Mouse (Mus musculus) cerebellum, adult 2 months (tissue): ENCODE data around the gene Lpgat1. TPM values are rescaled to one million over a fixed set of nuclear protein-coding genes. Genes with fewer than 3 reads are reported as not detected.
A peak's percentile ranks its signal among the peaks of the same experiment; 100 is the strongest.

ENCODE experiments used
- DNase-seq, 2 experiments: peaks; one replicate each; pipeline ENCODE4 v3.0.0; 2021
- H3K27ac ChIP-seq: fragments of 200-500 bp; 2 replicates; pipeline ENCODE4 v1.5.1; 2012; ENCODE audit warnings: low read length, control low read depth, inconsistent platforms; ENCODE audit not compliant: insufficient read depth
- H3K27me3 ChIP-seq: fragments of 200-500 bp; 2 replicates; pipeline ENCODE4 v1.6.1; 2012; ENCODE audit warnings: inconsistent platforms, mild to moderate bottlenecking, low read length, moderate library complexity; ENCODE audit not compliant: control insufficient read depth, insufficient read depth
- H3K4me1 ChIP-seq: fragments of 200-500 bp; 2 replicates; pipeline ENCODE4 v1.6.1; 2011; ENCODE audit warnings: low read length; ENCODE audit not compliant: control insufficient read depth, insufficient read depth
- H3K4me3 ChIP-seq: fragments of 200-500 bp; replicated peaks from 2 replicates; pipeline ENCODE3; 2011; ENCODE audit warnings: mild to moderate bottlenecking, low read depth, low read length, control low read depth; ENCODE audit not compliant: insufficient read depth
- CTCF ChIP-seq: fragments of 200-500 bp; IDR thresholded peaks from 2 replicates; pipeline ENCODE4 v1.5.1; 2011; ENCODE audit warnings: low read depth, mild to moderate bottlenecking, control low read depth, low read length, moderate library complexity, borderline replicate concordance; ENCODE audit not compliant: insufficient read depth
- POLR2A ChIP-seq: fragments of 200-500 bp; IDR thresholded peaks from 2 replicates; pipeline ENCODE4 v1.6.1; 2011; ENCODE audit warnings: low read length, control low read depth, borderline replicate concordance; ENCODE audit not compliant: insufficient read depth
- WGBS: fragments of 180-500 bp; shearing (Covaris S2); methylation state at CpG from one replicate; pipeline ENCODE4 v1.1.7; 2018; 5-methylcytosine and 5-hydroxymethylcytosine counted together
- polyA plus RNA-seq: library from polyadenylated mRNA; depleted of rRNA; stranded (reverse); fragments of >200 nt; gene quantifications from 2 replicates; pipeline ENCODE4 v1.2.3, GENCODE M21; 2012

Gene Lpgat1
- polyA plus RNA-seq, 1 experiment = 77.5 TPM

DNA sequence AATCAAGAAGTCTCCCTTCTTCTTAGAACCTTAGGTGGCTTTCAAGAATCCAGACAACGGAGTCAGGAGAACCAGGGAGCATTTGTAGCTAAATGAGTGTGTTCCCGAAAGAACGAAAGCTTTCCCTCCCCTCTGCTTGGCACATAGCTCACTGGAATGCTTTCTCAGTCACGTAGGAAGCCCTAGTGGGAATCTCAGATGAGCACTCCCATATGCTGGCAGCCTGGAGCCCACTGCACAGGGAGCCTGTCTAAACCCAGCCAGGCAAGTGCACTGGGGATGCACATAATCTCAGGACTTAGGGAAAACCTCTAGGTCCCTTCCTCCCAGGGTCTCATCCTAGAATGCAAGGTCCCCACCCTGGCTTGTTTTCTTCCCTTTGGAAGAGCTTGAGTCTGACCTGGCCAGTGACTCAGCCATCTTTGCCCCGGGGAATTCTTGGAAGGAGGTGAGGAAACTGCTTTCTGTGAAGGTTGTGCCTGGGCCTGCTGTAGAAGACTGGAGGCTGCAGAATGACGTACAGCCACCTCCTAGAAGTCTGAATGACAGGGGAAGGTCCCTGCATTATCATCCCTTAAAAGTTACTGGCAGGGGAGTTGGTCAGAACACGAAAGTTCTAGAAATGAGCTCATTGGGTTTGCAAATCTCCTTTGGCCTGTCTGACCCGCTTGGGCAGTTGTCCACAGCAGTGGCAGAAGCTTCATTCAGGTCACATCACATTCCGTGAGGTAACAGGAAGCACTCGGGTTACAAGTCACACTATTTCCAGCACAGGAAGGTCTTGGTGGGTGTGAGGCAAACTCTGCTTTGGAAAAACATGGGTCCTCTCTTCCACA, 85.4 kb downstream of the Lpgat1 start:
- no peak overlapping the region for H3K27ac ChIP-seq
- 61% methylated on average over 10 of the region's 10 CpGs for WGBS
- DNase-seq = no peak

GRCm38 (mm10) chr1:191804747-191805146, 87.1 kb downstream of the Lpgat1 start:
- WGBS = 92% methylated on average over 5 of the region's 5 CpGs
- no peak overlapping the region for H3K4me3 ChIP-seq
- H3K27ac ChIP-seq = no peak overlapping the region
- H3K27me3 ChIP-seq = no peaks in the 10 kb centered on the region
- peaks cover 10% of the 10 kb centered on the region for H3K4me1 ChIP-seq
- DNase-seq = no peak
- TF ChIP-seq CTCF (no peak), POLR2A (no peak)

More for the DNA sequence above, 85.4 kb downstream of the Lpgat1 start:
- TF ChIP-seq CTCF = no peak
- no peak for TF ChIP-seq POLR2A
- Histone ChIP-seq H3K4me3 (no peak overlapping the region), H3K27me3 (no peaks in the 10 kb centered on the region), H3K4me1 (peaks cover 3% of the 10 kb centered on the region)

GRCm38 (mm10) chr1:191805788-191806187, 88.2 kb downstream of the Lpgat1 start:
- TF ChIP-seq POLR2A (no peak), CTCF (no peak)
- DNase-seq = no peak
- Histone ChIP-seq H3K4me1 (peaks cover 11% of the 10 kb centered on the region), H3K27me3 (no peaks in the 10 kb centered on the region), H3K4me3 (no peak overlapping the region), H3K27ac (no peak overlapping the region)
- WGBS = 76% methylated on average over 6 of the region's 6 CpGs

DNA sequence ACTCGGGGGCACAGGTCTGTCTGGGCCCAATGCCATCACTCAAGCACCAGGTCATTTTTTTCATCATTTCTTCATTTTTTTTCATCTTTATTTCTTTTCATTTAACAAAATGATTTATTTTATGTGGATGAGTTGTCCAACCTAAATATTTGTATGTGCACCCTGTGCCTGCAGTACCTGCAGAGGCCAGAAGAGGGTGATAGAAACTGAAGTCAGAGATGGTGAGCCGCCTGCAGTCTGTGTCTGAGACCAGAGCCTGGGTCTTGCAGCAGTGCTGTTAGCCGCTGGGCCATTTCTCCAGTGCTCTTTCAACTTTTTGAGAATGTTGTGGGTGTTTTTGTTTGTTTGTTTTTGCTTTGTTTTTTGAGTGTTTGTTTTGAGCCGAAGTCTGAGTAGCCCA, 89.1 kb downstream of the Lpgat1 start:
- H3K27ac ChIP-seq = no peak overlapping the region
- no peak overlapping the region for H3K4me3 ChIP-seq
- H3K4me1 ChIP-seq = peaks cover 11% of the 10 kb centered on the region
- no peaks in the 10 kb centered on the region for H3K27me3 ChIP-seq
- WGBS = 98% methylated on average over 4 of the region's 4 CpGs
- no peak for DNase-seq
- TF ChIP-seq CTCF = peak; percentile 22; the same call in 1 of the 2 replicates
- TF ChIP-seq POLR2A = no peak

DNA sequence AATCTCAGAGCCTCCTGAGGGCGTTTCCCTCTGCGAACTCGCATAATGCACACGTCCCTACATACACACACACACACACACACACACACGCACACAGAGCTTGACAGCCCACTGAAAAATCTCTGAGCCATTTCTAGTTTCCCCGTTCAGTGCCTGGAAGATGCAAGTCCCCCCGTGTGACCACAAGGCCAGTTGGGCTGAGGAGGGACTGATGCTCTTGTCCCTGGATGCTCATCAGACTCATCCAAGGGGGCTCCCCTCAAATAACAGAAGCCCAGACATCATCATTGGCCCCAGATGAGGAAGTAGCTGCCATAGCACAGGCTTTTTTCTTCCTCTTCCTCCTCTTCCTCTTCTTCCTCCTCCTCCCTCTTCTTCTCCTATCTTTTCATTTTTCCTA, 90.3 kb downstream of the Lpgat1 start:
- H3K4me1 ChIP-seq = peaks cover 11% of the 10 kb centered on the region
- no peaks in the 10 kb centered on the region for H3K27me3 ChIP-seq
- no peak for TF ChIP-seq CTCF
- no peak for TF ChIP-seq POLR2A
- no peak overlapping the region for H3K4me3 ChIP-seq
- 93% methylated on average over 7 of the region's 7 CpGs for WGBS
- no peak for DNase-seq
- no peak overlapping the region for H3K27ac ChIP-seq

- H3K27ac ChIP-seq = peak overlapping the region; percentile 27
- WGBS = 3% methylated on average over 12 of the region's 12 CpGs
- peaks cover 11% of the 10 kb centered on the region for H3K4me1 ChIP-seq
- DNase-seq = peak; percentile 93 to 94
- H3K4me3 ChIP-seq = peak overlapping the region; percentile 2
- H3K27me3 ChIP-seq = no peaks in the 10 kb centered on the region
- TF ChIP-seq CTCF (no peak), POLR2A (no peak)
Measured at GRCm38 (mm10) chr1:191808688-191809223, 91.1 kb downstream of the Lpgat1 start.

DNA sequence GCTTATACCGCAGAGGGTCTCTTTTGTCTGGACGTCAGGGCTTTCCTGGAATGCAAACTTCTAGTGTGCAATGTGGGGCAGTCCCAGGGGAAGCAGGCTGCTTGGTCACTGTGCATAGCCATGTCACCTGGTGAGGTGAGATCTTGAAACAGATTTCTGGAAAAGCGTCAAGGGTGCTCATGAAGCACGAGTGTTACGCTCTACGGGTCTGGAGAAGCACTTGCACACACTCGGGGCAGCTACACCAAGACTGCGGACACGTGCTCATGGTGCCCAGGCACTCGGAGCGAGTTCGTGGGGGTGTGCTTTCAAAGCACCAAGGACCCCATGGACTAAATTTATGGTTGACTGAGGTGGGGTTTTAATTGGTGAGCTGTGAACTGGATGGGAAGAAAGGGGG, 94.1 kb downstream of the Lpgat1 start:
- no peak for DNase-seq
- WGBS = 89% methylated on average over 12 of the region's 12 CpGs
- Histone ChIP-seq H3K27ac (no peak overlapping the region), H3K4me1 (peaks cover 14% of the 10 kb centered on the region), H3K27me3 (no peaks in the 10 kb centered on the region), H3K4me3 (no peak overlapping the region)
- TF ChIP-seq CTCF = no peak
- TF ChIP-seq POLR2A = no peak

DNA sequence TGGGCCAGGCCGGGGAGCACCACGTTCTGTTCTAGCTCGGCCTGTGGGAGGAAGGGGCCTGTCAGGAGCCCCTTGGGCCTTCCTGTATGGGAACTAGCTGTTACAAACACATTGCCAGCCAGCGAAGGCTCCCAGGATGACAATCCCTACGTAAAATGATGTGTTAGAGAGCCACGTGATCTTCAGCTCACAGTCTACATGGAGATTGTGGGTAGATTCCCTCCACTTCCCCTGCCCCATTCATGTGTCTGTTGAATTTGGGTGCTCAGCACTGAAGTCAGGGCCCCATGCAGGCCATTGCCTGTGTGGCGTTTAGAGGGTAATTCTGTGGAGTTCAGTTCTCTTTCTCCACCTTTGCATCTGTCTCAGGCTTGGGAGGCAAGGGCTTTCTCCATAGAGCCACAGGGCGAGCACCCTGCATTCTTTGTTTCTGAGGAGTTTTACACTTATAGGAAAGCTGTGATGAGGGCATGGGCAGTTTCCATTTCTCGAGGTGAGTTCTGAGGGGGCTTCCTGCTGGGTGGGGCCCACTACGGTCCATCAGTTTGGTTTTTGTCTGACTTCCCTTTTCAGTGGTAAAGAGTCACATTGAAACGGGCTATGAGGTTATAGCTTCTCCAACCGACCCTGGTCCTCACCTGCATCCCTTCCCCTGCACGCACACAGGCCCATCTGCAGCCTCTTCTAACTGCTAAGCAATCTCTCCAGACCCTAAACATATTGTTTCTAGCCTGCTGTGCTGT, 95.5 kb downstream of the Lpgat1 start:
- DNase-seq = no peak
- no peak for TF ChIP-seq POLR2A
- no peak for TF ChIP-seq CTCF
- 87% methylated on average over 13 of the region's 13 CpGs for WGBS

More for the DNA sequence above, 95.5 kb downstream of the Lpgat1 start:
- Histone ChIP-seq H3K27ac (no peak overlapping the region), H3K4me3 (no peak overlapping the region), H3K4me1 (peaks cover 18% of the 10 kb centered on the region; the same call in 1 of the 2 replicates), H3K27me3 (no peaks in the 10 kb centered on the region)
